Mouse (Mus musculus): ENCODE data around the gene Fbxo21. TPM values are rescaled to one million over a fixed set of nuclear protein-coding genes. Genes with fewer than 3 reads are reported as not detected.

Fbxo21 gene
- total RNA-seq, 1 experiment from 2014 or later = 27.3 TPM

- ATAC-seq (replicated peaks in 1 of 2; ENCODE audit: insufficient read depth in 1 of 2, low FRiP score in 2 of 2, low TSS enrichment in 1 of 2, low read depth in 1 of 2, poor library complexity in 2 of 2, severe bottlenecking in 2 of 2) = no peak; a peak in 1 of 4 replicates
These were observed 270 bp upstream of the Fbxo21 start for GRCm38 (mm10) chr5:117976263-117976656.

- peak; percentile 44 to 51 for ATAC-seq (replicated peaks in 1 of 2; ENCODE audit: insufficient read depth in 1 of 2, low FRiP score in 2 of 2, low TSS enrichment in 1 of 2, low read depth in 1 of 2, poor library complexity in 2 of 2, severe bottlenecking in 2 of 2)
These were observed 1.1 kb downstream of the Fbxo21 start for GRCm38 (mm10) chr5:117977501-117978158.

DNA sequence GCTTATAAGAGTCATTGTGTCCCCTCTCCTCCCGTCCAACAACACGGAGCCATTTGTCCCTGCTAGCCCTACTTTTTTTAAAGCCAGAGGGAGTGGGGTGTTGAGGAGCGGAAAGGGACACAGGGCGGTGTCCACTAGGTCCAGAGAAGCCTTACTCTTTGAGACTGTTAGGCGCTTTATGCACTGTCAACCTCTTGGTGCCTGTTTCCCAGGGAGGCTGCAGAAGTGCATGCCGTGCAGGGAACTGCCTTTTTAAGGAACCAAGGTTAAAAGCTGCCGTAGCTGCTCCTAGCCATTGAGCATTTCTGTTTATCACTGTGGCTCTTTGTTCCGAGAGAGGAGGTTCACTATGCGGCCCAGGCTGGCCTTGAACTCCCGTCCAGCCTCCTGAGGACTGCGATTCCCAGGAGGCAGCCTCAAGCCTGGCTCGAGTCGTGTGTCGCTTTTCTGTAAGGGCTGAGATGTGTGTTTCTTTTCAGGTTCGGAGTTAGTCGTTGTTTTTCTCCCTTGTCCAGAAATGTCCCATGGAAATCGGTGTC is 1.7 kb downstream of the Fbxo21 start:
- no peak for ATAC-seq (replicated peaks in 1 of 2; ENCODE audit: insufficient read depth in 1 of 2, low FRiP score in 2 of 2, low TSS enrichment in 1 of 2, low read depth in 1 of 2, poor library complexity in 2 of 2, severe bottlenecking in 2 of 2)

GRCm38 (mm10) chr5:117979082-117979481 is 2.6 kb downstream of the Fbxo21 start:
- no peak for ATAC-seq (replicated peaks in 1 of 2; ENCODE audit: insufficient read depth in 1 of 2, low FRiP score in 2 of 2, low TSS enrichment in 1 of 2, low read depth in 1 of 2, poor library complexity in 2 of 2, severe bottlenecking in 2 of 2)

DNA sequence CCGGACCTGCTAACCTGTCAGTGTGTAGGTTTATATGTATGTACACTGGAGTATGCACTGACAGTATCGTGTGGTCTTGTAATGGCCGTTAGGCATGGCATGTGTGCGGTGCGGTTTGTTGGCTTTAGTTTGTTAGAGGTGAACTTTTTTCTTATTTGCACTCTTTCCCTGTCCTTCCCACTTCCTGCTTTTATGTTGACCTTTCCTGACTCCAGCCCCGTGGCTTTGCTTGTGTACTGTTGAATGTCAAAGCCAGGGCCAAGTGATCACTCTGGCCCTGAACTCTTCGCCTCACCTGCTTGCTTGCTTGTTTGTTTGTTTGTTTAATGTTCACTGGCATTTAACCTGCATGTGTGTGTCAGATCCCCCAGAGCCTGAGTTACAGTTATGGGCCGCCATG is 4.4 kb downstream of the Fbxo21 start:
- no peak for ATAC-seq (replicated peaks in 1 of 2; ENCODE audit: insufficient read depth in 1 of 2, low FRiP score in 2 of 2, low TSS enrichment in 1 of 2, low read depth in 1 of 2, poor library complexity in 2 of 2, severe bottlenecking in 2 of 2)

DNA sequence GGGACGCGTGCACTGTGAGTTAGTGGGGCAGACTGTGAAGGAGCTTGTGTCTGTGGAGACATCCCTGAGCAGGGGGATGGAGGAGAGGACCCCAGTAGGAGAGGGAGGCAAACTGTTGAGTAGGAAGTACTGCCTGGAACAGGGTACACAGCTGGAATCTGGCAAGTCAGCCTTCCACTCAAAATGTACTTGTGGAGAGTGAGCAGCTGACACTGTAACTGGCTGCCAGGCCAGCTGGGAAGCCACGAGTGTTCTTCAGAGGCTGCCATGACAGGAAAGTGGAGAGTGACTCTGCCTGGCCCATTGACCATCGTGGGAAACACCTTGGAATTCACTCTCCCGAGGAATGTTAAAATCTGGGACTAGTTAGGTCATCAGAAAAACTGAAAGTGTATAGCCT is 5.4 kb downstream of the Fbxo21 start:
- no peak for ATAC-seq (replicated peaks in 1 of 2; ENCODE audit: insufficient read depth in 1 of 2, low FRiP score in 2 of 2, low TSS enrichment in 1 of 2, low read depth in 1 of 2, poor library complexity in 2 of 2, severe bottlenecking in 2 of 2)

GRCm38 (mm10) chr5:117986327-117986726 is 9.8 kb downstream of the Fbxo21 start:
- no peak for ATAC-seq (replicated peaks in 1 of 2; ENCODE audit: insufficient read depth in 1 of 2, low FRiP score in 2 of 2, low TSS enrichment in 1 of 2, low read depth in 1 of 2, poor library complexity in 2 of 2, severe bottlenecking in 2 of 2)

GRCm38 (mm10) chr5:117987891-117988290 is 11.4 kb downstream of the Fbxo21 start:
- no peak for ATAC-seq (replicated peaks in 1 of 2; ENCODE audit: insufficient read depth in 1 of 2, low FRiP score in 2 of 2, low TSS enrichment in 1 of 2, low read depth in 1 of 2, poor library complexity in 2 of 2, severe bottlenecking in 2 of 2)

DNA sequence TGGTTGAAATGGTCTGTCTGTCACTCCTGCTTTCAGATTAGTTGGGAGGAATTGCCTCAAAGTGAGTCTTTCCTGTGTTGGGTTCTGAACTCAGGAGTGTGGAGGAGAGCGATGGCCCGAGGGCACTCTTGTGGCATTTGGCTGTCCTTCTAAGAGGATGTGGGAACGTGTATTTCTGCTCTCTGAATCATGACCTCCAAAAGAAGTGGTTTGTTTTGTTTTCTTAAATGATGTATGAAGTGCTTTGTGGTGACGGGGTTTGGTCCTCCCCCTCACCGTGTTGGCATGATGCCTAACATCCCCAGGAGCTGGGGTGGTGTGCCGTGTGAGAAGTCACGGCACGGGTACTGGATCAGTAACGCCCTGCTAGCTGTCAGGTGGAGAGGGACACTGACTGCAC is 11.8 kb downstream of the Fbxo21 start:
- ATAC-seq (replicated peaks in 1 of 2; ENCODE audit: insufficient read depth in 1 of 2, low FRiP score in 2 of 2, low TSS enrichment in 1 of 2, low read depth in 1 of 2, poor library complexity in 2 of 2, severe bottlenecking in 2 of 2) = no peak

- no peak for ATAC-seq (replicated peaks in 1 of 2; ENCODE audit: insufficient read depth in 1 of 2, low FRiP score in 2 of 2, low TSS enrichment in 1 of 2, low read depth in 1 of 2, poor library complexity in 2 of 2, severe bottlenecking in 2 of 2)
These were observed 13.2 kb downstream of the Fbxo21 start for GRCm38 (mm10) chr5:117989773-117990172.

DNA sequence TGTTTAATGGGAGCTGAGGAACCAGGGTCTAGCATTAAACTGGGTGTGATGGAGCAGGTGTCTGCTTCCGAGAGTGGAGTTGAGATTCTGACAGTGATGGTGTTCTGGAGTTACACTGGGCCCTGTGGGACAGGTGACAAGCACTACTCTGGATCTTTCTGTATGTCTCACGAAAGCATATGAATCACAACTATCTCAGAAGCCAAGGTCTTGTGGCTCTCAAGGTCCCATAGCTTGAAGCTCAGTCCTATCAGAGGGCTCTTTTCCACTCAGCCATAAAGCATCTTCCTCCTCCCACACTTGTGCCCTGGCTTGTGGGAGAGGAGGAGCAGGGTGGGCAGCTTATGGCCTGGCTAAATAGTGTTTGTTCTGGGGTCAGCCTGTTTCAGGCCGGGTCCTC is 14.4 kb downstream of the Fbxo21 start:
- ATAC-seq (replicated peaks in 1 of 2; ENCODE audit: insufficient read depth in 1 of 2, low FRiP score in 2 of 2, low TSS enrichment in 1 of 2, low read depth in 1 of 2, poor library complexity in 2 of 2, severe bottlenecking in 2 of 2) = no peak

DNA sequence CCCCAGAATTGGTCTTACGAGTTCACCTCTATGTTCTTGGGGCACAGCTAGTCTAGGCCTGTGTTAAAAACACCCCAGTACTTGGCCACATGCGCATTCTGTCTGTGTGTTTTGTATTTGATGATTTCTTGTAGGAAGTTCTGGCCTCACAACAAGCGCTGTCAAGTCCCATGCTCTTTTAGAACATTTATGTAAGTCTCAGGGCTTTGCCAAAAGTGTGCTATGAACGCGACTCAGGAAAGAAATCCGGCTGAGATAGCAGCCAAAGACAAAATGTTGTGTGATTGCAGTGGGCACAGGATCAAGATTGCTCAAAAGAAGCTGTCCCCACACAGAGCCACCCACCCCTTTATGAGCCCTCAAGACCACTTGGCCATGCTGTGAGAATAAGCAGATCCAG is 17.0 kb downstream of the Fbxo21 start:
- ATAC-seq (replicated peaks in 1 of 2; ENCODE audit: insufficient read depth in 1 of 2, low FRiP score in 2 of 2, low TSS enrichment in 1 of 2, low read depth in 1 of 2, poor library complexity in 2 of 2, severe bottlenecking in 2 of 2) = no peak

DNA sequence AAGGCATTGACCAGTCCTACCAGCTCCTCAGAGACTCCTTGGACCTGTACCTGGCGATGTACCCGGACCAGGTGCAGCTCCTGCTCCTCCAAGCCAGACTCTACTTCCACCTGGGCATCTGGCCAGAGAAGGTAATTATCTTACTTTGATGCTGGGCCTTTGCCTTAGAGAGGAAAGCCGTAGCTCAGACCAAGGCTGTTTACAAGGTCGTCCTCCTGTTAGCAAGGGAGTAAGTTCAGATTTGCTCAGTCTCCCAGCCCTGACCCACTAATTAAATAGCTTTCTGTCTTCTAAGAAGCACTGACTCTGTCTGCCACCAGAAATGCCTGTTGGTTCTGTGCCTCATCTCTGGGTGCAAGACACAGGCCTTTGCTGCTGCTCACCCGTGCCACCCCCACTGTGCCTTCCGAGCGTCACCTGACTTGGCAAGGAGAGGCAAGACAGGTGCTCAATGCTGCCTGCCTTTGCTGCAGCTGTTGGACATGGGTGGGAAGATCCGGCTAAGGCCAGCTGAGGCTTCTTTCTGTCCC is 18.9 kb downstream of the Fbxo21 start:
- ATAC-seq (replicated peaks in 1 of 2; ENCODE audit: insufficient read depth in 1 of 2, low FRiP score in 2 of 2, low TSS enrichment in 1 of 2, low read depth in 1 of 2, poor library complexity in 2 of 2, severe bottlenecking in 2 of 2) = no peak

GRCm38 (mm10) chr5:117995911-117996310 is 19.4 kb downstream of the Fbxo21 start:
- no peak for ATAC-seq (replicated peaks in 1 of 2; ENCODE audit: insufficient read depth in 1 of 2, low FRiP score in 2 of 2, low TSS enrichment in 1 of 2, low read depth in 1 of 2, poor library complexity in 2 of 2, severe bottlenecking in 2 of 2)

GRCm38 (mm10) chr5:117996581-117996980 is 20.1 kb downstream of the Fbxo21 start:
- no peak for ATAC-seq (replicated peaks in 1 of 2; ENCODE audit: insufficient read depth in 1 of 2, low FRiP score in 2 of 2, low TSS enrichment in 1 of 2, low read depth in 1 of 2, poor library complexity in 2 of 2, severe bottlenecking in 2 of 2)

GRCm38 (mm10) chr5:117997434-117997970 is 21.0 kb downstream of the Fbxo21 start:
- ATAC-seq (replicated peaks in 1 of 2; ENCODE audit: insufficient read depth in 1 of 2, low FRiP score in 2 of 2, low TSS enrichment in 1 of 2, low read depth in 1 of 2, poor library complexity in 2 of 2, severe bottlenecking in 2 of 2) = no peak

DNA sequence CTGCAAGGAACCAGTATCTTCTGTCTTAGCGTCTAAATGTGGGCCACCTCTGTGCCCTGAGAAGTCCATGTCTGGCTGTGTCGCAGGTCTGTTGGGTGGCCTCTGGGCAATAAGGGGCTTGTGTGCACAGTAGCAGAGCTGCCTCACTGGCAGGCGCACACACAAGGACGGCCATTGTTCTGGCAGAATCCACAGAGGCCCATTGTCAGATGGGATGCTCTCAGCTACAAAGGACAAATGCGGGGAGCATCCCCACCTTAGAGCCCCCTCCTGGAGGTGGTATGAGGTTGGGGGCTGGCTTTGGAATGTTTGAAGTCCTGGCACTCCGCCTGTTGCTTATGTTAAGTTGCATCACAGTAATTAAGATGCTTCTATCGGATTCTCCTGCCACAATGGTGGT is 22.5 kb downstream of the Fbxo21 start:
- ATAC-seq (replicated peaks in 1 of 2; ENCODE audit: insufficient read depth in 1 of 2, low FRiP score in 2 of 2, low TSS enrichment in 1 of 2, low read depth in 1 of 2, poor library complexity in 2 of 2, severe bottlenecking in 2 of 2) = no peak

GRCm38 (mm10) chr5:117999584-117999983 is 23.1 kb downstream of the Fbxo21 start:
- no peak for ATAC-seq (replicated peaks in 1 of 2; ENCODE audit: insufficient read depth in 1 of 2, low FRiP score in 2 of 2, low TSS enrichment in 1 of 2, low read depth in 1 of 2, poor library complexity in 2 of 2, severe bottlenecking in 2 of 2)

GRCm38 (mm10) chr5:118002059-118002458 is 25.5 kb downstream of the Fbxo21 start:
- ATAC-seq (replicated peaks in 1 of 2; ENCODE audit: insufficient read depth in 1 of 2, low FRiP score in 2 of 2, low TSS enrichment in 1 of 2, low read depth in 1 of 2, poor library complexity in 2 of 2, severe bottlenecking in 2 of 2) = peak; percentile 35 to 59; a peak in 3 of 4 replicates

All from hematopoietic stem cell, adult 5-6 weeks (primary cell).